Mouse (Mus musculus) thymus, adult 2 months (tissue): Measurements from ENCODE around the gene Kcnj8.

Source experiments
- CTCF ChIP-seq: fragments of 200-500 bp; IDR thresholded peaks from 2 replicates; pipeline ENCODE4 v1.5.1; 2012; ENCODE audit warnings: mild to moderate bottlenecking, control low read depth, low read length, moderate library complexity, borderline replicate concordance; ENCODE audit not compliant: control insufficient read depth, poor library complexity, insufficient read depth; ENCODE audit errors: extremely low read depth
- POLR2A ChIP-seq: fragments of 200-500 bp; IDR thresholded peaks from 2 replicates; pipeline ENCODE4 v1.6.1; 2012; ENCODE audit warnings: mild to moderate bottlenecking, low read length, control low read depth, moderate library complexity; ENCODE audit not compliant: control insufficient read depth, poor library complexity, insufficient read depth; ENCODE audit errors: extremely low read depth

GRCm38 (mm10) chr6:142519110-142519509, 52.3 kb downstream of the Kcnj8 start:
- TF ChIP-seq CTCF (no peak), POLR2A (no peak)
